Mouse (Mus musculus) G1E (cell line): Measurements from ENCODE around the gene Rest. TPM values are rescaled to one million over a fixed set of nuclear protein-coding genes. Genes with fewer than 3 reads are reported as not detected.

Experiments
- ATAC-seq: 2 replicates; pipeline ENCODE4 v1.8.0; 2016; ENCODE audit warnings: mild to moderate bottlenecking; ENCODE audit not compliant: insufficient number of reproducible peaks, poor library complexity, low FRiP score, severe bottlenecking; ENCODE audit errors: extremely low read depth
- DNase-seq: peaks from one replicate; pipeline ENCODE4 v3.0.0; 2012; ENCODE audit warnings: low spot score
- H3K27me3 ChIP-seq: 2 replicates; pipeline ENCODE4 v1.6.1; 2012; ENCODE audit warnings: mild to moderate bottlenecking, low read length, inconsistent platforms; ENCODE audit not compliant: insufficient read depth
- H3K36me3 ChIP-seq: replicated peaks from 2 replicates; pipeline ENCODE3; 2012; ENCODE audit warnings: mild to moderate bottlenecking, inconsistent platforms
- H3K4me1 ChIP-seq: 2 replicates; pipeline ENCODE4 v1.6.1; 2012; ENCODE audit warnings: low read depth, low read length, inconsistent platforms, mixed read lengths; ENCODE audit not compliant: insufficient read depth
- H3K4me3 ChIP-seq: 2 replicates; pipeline ENCODE4 v1.5.1; 2012; ENCODE audit warnings: low read depth, mild to moderate bottlenecking, inconsistent platforms, low read length, moderate library complexity, mixed read lengths
- H3K9me3 ChIP-seq: replicated peaks from 2 replicates; pipeline ENCODE4 v1.6.1; 2012; ENCODE audit warnings: inconsistent platforms
- CTCF ChIP-seq: IDR thresholded peaks from 2 replicates; pipeline ENCODE4 v1.5.1; 2012; ENCODE audit warnings: low read depth, low read length, inconsistent platforms, mixed read lengths
- GATA1 ChIP-seq: IDR thresholded peaks from 2 replicates; pipeline ENCODE4 v1.6.1; 2012; ENCODE audit warnings: borderline replicate concordance, low read length, inconsistent platforms, mixed read lengths
- GATA2 ChIP-seq: IDR thresholded peaks from 2 replicates; pipeline ENCODE4 v1.6.1; 2012; ENCODE audit warnings: low read depth, low read length, inconsistent platforms, borderline replicate concordance
- POLR2AphosphoS5 ChIP-seq: IDR thresholded peaks from 2 replicates; pipeline ENCODE4 v1.6.1; 2012; ENCODE audit warnings: low read depth, low read length, inconsistent platforms; ENCODE audit not compliant: insufficient replicate concordance
- TAL1 ChIP-seq: conservative IDR thresholded peaks from 2 replicates; pipeline ENCODE4 v1.6.1; 2012; ENCODE audit warnings: low read depth, low read length, inconsistent platforms, mixed read lengths
- polyA plus RNA-seq: library from polyadenylated mRNA; stranded (reverse); fragments of >175 nt; gene quantifications from 2 replicates; pipeline ENCODE4 v1.2.3, GENCODE M21; 2012
- total RNA-seq, 2 experiments: library from RNA; stranded (forward) in 1 of 2; stranded (reverse) in 1 of 2; fragments of 200-1000 nt in 1 of 2; fragments of >200 nt in 1 of 2; fragmentation: Nextera tagmentation in 1 of 2; gene quantifications; 2 replicates each; pipeline ENCODE4 v1.2.3; 2014 to 2017

Rest gene
- total and polyA plus RNA-seq, 3 experiments = 8.3 to 52.1 (median 48.9) TPM

- no peak for DNase-seq
- peak overlapping the region; percentile 58; the same call in 1 of the 2 replicates for H3K4me3 ChIP-seq
- peaks cover 49% of the 10 kb centered on the region for H3K36me3 ChIP-seq
- no peaks in the 10 kb centered on the region for H3K27me3 ChIP-seq
- peaks cover 4% of the 10 kb centered on the region for H3K9me3 ChIP-seq
- peaks cover 46% of the 10 kb centered on the region for H3K4me1 ChIP-seq
- TF ChIP-seq CTCF (no peak), POLR2AphosphoS5 (no peak), TAL1 (no peak), GATA2 (no peak), GATA1 (no peak)
- no peak for ATAC-seq
These were observed 2.8 kb downstream of the Rest start for GRCm38 (mm10) chr5:77267957-77268624.

DNA sequence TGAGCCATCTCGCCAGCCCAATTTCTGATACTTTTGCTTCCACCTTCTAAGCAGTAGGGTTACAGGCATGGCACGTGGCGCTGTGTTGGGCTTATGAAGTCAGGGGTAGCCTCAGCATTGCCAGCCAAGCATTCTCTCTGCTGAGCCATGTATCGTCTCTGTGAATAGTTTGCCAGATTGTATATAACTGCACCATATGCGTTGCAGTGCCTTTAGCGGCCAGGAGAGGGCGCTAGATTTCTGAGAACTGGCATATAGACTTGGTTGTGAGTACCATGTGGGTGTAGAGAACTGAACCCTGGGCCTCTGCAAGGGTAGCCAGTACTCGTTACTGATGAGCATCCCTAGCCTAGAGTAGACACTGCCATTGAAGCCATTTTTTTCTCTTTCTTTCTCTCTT is 4.1 kb downstream of the Rest start:
- H3K4me3 ChIP-seq = no peak overlapping the region
- ATAC-seq (no peak), DNase-seq (no peak)
- peaks cover 62% of the 10 kb centered on the region for H3K36me3 ChIP-seq
- H3K27me3 ChIP-seq = no peaks in the 10 kb centered on the region
- TF ChIP-seq CTCF (peak; percentile 59), GATA1 (no peak)
- peaks cover 4% of the 10 kb centered on the region for H3K9me3 ChIP-seq
- peaks cover 58% of the 10 kb centered on the region for H3K4me1 ChIP-seq

DNA sequence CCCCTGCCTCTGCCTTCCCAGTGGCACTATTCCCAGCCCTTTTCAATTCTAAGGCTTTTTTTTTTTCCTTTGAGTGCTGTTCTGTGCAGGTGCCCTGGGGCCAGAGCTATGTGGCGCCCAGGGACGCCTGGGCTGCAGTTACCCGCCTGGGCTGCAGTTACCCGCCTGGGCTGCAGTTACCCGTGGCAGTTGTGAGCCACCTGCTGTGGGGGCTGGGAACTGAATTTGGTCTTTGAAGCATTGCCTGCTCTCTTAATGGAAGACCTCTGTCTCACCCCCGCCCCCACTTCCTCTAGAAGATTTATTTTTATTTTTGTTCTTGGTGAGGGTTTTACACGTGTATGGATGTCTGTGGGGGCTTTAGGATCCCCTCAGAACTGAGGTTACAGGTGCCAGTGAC is 7.9 kb downstream of the Rest start:
- DNase-seq (peak; percentile 19), ATAC-seq (peak; percentile 81; the same call in 1 of the 2 replicates)
- H3K4me3 ChIP-seq = no peak overlapping the region; the same call in 1 of the 2 replicates
- TF ChIP-seq GATA1 (no peak), POLR2AphosphoS5 (no peak), TAL1 (no peak)
- H3K27me3 ChIP-seq = no peaks in the 10 kb centered on the region
- peaks cover 59% of the 10 kb centered on the region for H3K4me1 ChIP-seq
- H3K36me3 ChIP-seq = peaks cover 93% of the 10 kb centered on the region
- peaks cover 4% of the 10 kb centered on the region for H3K9me3 ChIP-seq

GRCm38 (mm10) chr5:77275950-77276349 is 10.7 kb downstream of the Rest start:
- Histone ChIP-seq H3K9me3 (peaks cover 2% of the 10 kb centered on the region; the same call in 1 of the 2 replicates), H3K4me1 (peaks cover 37% of the 10 kb centered on the region), H3K4me3 (no peak overlapping the region), H3K27me3 (no peaks in the 10 kb centered on the region), H3K36me3 (peaks cover 94% of the 10 kb centered on the region)
- DNase-seq (no peak), ATAC-seq (no peak)
- TF ChIP-seq POLR2AphosphoS5 (no peak), GATA1 (no peak), GATA2 (no peak), CTCF (peak; percentile 80), TAL1 (no peak)

- DNase-seq (no peak), ATAC-seq (no peak)
- peaks cover 29% of the 10 kb centered on the region for H3K4me1 ChIP-seq
- TF ChIP-seq POLR2AphosphoS5 = no peak
- TF ChIP-seq TAL1 = no peak
- no peak for TF ChIP-seq GATA2
- no peak for TF ChIP-seq GATA1
- no peak for TF ChIP-seq CTCF
- no peaks in the 10 kb centered on the region for H3K27me3 ChIP-seq
- H3K9me3 ChIP-seq = peaks cover 11% of the 10 kb centered on the region
- H3K36me3 ChIP-seq = peaks cover 96% of the 10 kb centered on the region
- H3K4me3 ChIP-seq = no peak overlapping the region
These were observed 11.9 kb downstream of the Rest start for GRCm38 (mm10) chr5:77277204-77277603.

GRCm38 (mm10) chr5:77281518-77282174 is 16.4 kb downstream of the Rest start:
- DNase-seq = no peak
- TF ChIP-seq GATA2 (no peak), POLR2AphosphoS5 (no peak)
- Histone ChIP-seq H3K36me3 (peaks cover 78% of the 10 kb centered on the region), H3K4me3 (no peak overlapping the region), H3K9me3 (peaks cover 16% of the 10 kb centered on the region), H3K4me1 (peaks cover 5% of the 10 kb centered on the region), H3K27me3 (no peaks in the 10 kb centered on the region)
- no peak for ATAC-seq
